Mouse (Mus musculus) adrenal gland, adult 2 months (tissue): ENCODE data around the gene Fbxl14. TPM values are rescaled to one million over a fixed set of nuclear protein-coding genes. Genes with fewer than 3 reads are reported as not detected.
A peak's percentile ranks its signal among the peaks of the same experiment; 100 is the strongest.

Experiments used
- DNase-seq: peaks from one replicate; pipeline ENCODE4 v3.0.0; 2021
- polyA plus RNA-seq: library from polyadenylated mRNA; depleted of rRNA; stranded (reverse); fragments of >200 nt; gene quantifications from 2 replicates; pipeline ENCODE4 v1.2.3, GENCODE M21; 2012; rRNA removed
- total RNA-seq, 2 experiments: library from RNA; stranded (reverse); gene quantifications; 2 replicates each; pipeline ENCODE4 v1.2.3; 2021

Gene Fbxl14
- total and polyA plus RNA-seq, 3 experiments: 31.9 to 104 (median 36.9) TPM

GRCm38 (mm10) chr6:119492630-119493014 is 13.2 kb downstream of the Fbxl14 start:
- no peak for DNase-seq

- peak; percentile 65 for DNase-seq
These were observed 19.8 kb downstream of the Fbxl14 start for GRCm38 (mm10) chr6:119499271-119499670.

GRCm38 (mm10) chr6:119500086-119500485 is 20.6 kb downstream of the Fbxl14 start:
- DNase-seq: no peak

- no peak for DNase-seq
These were observed 22.6 kb downstream of the Fbxl14 start for GRCm38 (mm10) chr6:119502031-119502430.

GRCm38 (mm10) chr6:119504756-119505155 is 25.3 kb downstream of the Fbxl14 start:
- no peak for DNase-seq

- no peak for DNase-seq
These were observed 26.2 kb downstream of the Fbxl14 start for GRCm38 (mm10) chr6:119505525-119506225.

- no peak for DNase-seq
These were observed 28.8 kb downstream of the Fbxl14 start for GRCm38 (mm10) chr6:119508221-119508620.

- DNase-seq: no peak
These were observed 29.3 kb downstream of the Fbxl14 start for GRCm38 (mm10) chr6:119508634-119509375.

GRCm38 (mm10) chr6:119509437-119510037 is 30.1 kb downstream of the Fbxl14 start:
- no peak for DNase-seq

- no peak for DNase-seq
These were observed 33.2 kb downstream of the Fbxl14 start for GRCm38 (mm10) chr6:119512701-119513100.

- DNase-seq: no peak
These were observed 34.0 kb downstream of the Fbxl14 start for GRCm38 (mm10) chr6:119513452-119513851.

GRCm38 (mm10) chr6:119514085-119514484 is 34.6 kb downstream of the Fbxl14 start:
- no peak for DNase-seq

- no peak for DNase-seq
These were observed 41.3 kb downstream of the Fbxl14 start for GRCm38 (mm10) chr6:119520731-119521130.

- DNase-seq: no peak
These were observed 42.0 kb downstream of the Fbxl14 start for GRCm38 (mm10) chr6:119521482-119521900.

GRCm38 (mm10) chr6:119521931-119522391 is 42.5 kb downstream of the Fbxl14 start:
- no peak for DNase-seq

- no peak for DNase-seq
These were observed 47.0 kb downstream of the Fbxl14 start for GRCm38 (mm10) chr6:119526498-119526897.

- DNase-seq: no peak
These were observed 50.2 kb downstream of the Fbxl14 start for GRCm38 (mm10) chr6:119529659-119530058.

Other genes with a start within 250 kb of the Fbxl14 start
- not detected for gene Cacna2d4, start 243.1 kb upstream of the Fbxl14 start, total RNA-seq
- gene Cacna2d4, start 243.1 kb upstream of the Fbxl14 start, polyA plus RNA-seq: 0.06 and 0.39 TPM in 2 replicates
- under 1 TPM in 1 of 2 experiments, not detected in 1; 0.28 TPM for gene Lrtm2, start 148.9 kb upstream of the Fbxl14 start, total RNA-seq
- gene Lrtm2, start 148.9 kb upstream of the Fbxl14 start, polyA plus RNA-seq: 0.13 TPM in 1 of 2 replicates, not detected in the other
- 100 to 1,000 TPM; 194 to 198 TPM for gene Adipor2, start 62.0 kb upstream of the Fbxl14 start, total RNA-seq
- 55.9 and 62.9 TPM in 2 replicates for gene Adipor2, start 62.0 kb upstream of the Fbxl14 start, polyA plus RNA-seq
- 1 to 10 TPM; 1.9 to 2.8 TPM for gene Wnt5b, start 64.7 kb downstream of the Fbxl14 start, total RNA-seq
- gene Wnt5b, start 64.7 kb downstream of the Fbxl14 start, polyA plus RNA-seq: 3.3 and 4.1 TPM in 2 replicates